Mouse (Mus musculus) adrenal gland, adult 2 months (tissue): Measurements from ENCODE around the gene Gm28053. TPM values are rescaled to one million over a fixed set of nuclear protein-coding genes. Genes with fewer than 3 reads are reported as not detected.

Source experiments
- DNase-seq: peaks from one replicate; pipeline ENCODE4 v3.0.0; 2021
- polyA plus RNA-seq: library from polyadenylated mRNA; depleted of rRNA; stranded (reverse); fragments of >200 nt; gene quantifications from 2 replicates; pipeline ENCODE4 v1.2.3, GENCODE M21; 2012
- total RNA-seq, 2 experiments: library from RNA; stranded (reverse); gene quantifications; 2 replicates each; pipeline ENCODE4 v1.2.3; 2021

Gm28053 gene
- total and polyA plus RNA-seq, 3 experiments = 6.9 to 11.5 TPM; not detected in 1

DNA sequence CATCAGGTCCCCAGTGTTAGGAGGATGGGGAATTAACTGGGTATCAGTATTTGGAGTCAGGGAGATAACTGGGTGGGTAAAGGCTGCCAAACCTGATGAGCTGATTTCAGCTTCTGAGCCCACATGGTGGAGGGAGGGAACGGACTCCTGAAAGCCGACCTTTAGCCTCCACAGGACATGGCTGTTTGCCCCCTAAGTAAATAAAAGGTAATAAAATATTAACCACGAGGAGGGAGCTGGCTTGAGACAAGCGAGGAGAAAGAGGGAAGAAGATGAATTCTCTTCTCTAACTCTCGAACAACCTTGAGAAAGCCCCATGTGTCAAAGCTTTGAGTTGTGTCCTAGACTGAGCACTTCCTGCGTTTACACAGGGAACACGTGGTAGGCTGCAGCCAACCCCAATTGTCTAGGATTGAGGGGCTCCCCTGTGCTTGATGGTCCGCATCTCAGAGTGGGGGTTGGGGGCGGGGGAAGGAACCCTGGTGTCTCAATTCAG is 23.4 kb downstream of the Gm28053 start:
- no peak for DNase-seq

DNA sequence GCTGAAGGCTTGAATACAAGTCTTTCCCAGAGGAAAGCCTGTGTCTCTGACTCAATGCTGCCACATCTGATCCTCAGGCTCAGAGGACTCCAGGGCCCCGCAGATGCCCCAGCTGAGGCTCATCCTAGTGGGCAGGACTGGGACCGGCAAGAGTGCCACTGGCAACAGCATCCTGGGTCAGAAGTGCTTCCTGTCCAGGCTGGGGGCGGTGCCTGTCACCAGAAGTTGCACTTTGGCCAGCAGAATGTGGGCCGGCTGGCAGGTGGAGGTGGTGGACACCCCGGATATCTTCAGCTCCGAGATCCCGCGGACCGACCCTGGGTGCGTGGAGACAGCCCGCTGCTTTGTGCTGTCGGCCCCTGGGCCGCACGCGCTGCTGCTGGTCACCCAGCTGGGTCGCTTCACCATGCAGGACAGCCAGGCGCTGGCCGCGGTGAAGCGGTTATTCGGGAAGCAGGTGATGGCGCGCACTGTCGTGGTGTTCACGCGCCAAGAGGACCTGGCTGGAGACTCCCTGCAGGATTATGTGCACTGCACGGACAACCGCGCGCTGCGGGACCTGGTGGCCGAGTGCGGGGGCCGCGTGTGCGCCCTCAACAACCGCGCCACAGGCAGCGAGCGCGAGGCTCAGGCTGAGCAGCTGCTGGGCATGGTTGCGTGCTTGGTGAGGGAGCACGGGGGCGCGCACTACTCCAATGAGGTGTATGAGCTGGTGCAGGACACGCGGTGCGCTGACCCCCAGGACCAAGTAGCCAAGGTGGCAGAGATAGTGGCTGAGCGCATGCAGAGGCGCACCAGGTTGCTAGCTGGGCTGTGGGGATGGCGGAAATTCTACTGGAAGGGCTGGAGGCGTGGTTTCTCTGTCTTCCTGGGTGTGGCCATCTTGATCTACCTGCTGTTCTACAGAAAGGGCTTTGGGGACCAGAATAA is 24.3 kb downstream of the Gm28053 start:
- DNase-seq = peak; percentile 62

DNA sequence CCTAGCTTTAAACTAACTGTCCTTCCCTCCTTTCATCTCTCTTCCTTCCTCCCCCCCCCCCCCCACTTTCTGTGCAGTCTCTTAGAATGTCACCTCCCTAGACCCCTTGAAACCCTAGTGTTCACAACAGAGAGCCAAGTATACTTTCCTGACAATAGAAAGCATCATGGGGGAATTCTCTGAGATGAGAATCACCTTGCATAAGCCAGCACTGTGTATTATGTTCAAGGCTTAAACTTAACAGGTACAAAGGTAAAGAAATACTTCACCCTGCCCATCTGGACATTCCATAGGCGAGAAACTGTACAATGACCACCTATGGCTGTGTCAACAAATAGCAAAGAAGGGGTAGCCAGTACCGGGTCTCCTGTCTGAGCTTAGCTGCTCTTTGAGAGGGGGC is 27.1 kb downstream of the Gm28053 start:
- no peak for DNase-seq

DNA sequence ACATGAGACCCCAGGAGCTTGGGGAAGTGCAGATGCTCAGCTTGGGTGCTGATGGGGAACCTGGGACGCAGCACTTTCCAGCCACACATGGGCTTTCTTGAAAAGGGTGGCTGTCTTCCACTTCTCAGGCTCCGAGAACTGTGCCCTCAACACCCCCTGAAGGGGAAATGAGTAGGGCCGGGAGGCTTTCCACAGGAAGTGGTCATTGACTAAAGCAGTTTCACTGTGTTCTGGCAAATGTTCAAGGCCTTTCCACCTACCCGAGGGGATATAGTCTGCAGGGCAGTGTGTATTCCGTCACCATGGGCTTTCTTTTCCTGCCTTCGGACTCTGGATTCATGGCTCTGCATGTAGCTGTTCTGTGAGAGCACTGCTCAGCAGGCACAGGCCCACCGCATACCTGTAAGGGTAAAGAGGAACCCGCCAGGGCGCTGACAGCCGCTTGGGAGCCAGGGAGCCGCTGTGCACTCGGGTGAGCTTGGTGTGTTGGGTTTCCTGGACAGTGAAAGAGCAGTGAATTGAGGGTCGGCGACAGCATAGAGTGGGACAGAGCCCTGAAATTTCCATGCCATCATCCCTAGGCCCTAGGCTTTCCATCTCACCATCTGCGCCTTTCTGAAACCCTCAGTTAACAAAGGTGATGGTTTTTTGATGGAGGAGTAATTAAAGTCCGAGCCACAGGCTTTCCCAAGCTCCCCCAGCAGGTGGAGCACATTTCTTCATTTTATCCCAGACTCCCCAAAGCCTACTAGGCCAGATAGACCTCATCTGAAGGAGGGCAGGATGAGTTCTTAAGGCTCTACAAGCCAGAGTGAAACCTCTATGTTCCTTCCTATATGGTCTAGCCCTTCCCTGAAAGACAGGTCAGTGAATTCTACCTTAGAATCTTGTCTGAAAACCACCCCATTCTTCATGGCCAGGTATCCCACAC is 27.8 kb downstream of the Gm28053 start, which contains the start of gene Gimap5:
TSS of gene Gimap5 (plus strand) at position 239 of the 931 bp plus-strand sequence.
- peak; percentile 73 for DNase-seq

DNA sequence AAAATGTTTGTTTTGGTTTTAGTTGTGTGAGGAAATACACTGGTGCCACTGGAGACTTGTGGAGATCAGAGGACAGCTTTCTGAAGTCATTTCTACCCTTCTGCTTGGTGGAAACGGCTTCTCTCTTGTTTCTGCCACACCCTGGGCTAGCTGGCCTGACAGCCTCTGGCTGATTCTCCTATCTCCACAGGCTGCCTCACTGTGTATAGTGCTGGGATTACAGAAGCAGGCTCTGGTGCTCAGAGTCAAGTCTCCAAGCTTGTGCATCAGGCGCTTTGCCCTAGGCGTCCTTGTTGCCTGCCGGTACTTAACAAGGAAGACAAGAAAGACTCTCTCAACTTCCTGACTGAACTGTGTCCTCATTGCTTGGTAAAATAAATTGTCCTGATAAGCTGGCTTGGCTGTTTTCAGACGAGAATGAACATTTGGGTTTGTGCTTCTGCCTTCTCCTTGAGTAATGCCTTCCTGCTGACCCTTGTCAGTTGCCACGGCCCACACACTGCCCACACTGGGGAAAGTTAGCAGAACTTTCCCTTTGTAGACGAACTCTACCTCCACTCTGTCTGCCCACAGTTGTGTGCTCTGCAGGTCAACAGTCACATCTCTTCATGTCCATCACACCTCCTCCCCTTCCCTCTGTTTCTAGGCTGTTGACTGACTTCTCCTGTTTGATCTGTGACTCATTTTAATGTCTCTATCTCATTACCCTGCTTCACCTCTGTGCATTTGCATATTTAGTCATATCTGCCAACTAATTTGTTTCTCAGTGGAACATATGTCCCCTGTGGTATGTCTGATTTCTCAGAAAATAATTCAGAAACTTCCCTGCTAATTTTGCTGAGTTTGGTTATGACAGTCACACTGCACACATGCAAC is 28.9 kb downstream of the Gm28053 start:
- no peak for DNase-seq

DNA sequence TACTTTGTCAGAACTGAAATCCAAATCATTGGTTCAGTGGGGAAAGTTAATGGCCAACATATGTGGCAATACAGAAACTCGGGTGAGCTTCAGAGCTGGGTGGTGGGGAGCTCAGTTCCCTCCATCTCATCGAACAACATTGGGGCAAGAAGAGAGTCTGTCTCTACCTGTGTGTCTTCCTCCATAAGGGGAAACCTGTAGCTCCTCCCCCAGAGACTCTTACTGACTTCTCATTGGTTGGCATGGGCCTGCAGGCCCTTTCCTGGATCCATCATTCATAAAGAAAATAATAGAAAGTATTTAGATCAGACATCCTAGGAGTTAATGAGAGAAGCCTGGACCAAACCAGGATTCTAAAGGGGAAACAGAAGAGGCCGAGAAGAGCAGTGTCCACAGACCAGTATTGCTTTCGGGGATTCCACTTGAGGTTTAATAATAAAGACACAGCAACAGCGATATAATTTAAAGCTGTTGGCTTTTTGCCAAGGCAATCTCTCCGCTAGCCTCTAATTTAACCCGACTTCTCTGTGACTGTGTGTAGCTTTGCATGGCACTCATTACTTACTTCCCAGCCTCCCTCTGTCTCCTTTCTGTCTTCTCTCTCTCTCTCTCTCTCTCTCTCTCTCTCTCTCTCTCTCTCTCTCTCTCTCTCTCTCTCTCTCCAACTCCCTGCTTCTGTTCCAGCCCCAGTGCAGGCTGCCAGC is 45.3 kb downstream of the Gm28053 start:
- no peak for DNase-seq

DNA sequence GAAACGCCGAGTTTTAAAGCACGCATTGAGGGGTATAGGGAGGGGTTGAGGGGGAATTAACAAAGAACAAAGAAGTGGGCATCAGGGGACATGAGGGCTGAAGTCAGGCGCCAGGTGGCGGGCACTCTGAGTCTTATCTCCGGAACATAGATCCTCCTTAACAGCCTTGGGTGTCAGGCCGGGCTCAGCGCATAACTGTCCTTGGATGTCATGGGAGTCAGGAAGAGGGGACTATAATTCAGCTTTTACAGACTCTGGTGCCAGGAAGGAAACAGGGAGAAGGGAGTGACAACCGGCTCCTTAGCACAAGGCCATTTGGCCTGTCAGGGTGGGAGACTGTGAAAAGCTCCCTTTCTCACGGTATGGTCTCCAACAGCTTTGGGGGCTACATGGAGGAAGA is 46.1 kb downstream of the Gm28053 start:
- DNase-seq = no peak

DNA sequence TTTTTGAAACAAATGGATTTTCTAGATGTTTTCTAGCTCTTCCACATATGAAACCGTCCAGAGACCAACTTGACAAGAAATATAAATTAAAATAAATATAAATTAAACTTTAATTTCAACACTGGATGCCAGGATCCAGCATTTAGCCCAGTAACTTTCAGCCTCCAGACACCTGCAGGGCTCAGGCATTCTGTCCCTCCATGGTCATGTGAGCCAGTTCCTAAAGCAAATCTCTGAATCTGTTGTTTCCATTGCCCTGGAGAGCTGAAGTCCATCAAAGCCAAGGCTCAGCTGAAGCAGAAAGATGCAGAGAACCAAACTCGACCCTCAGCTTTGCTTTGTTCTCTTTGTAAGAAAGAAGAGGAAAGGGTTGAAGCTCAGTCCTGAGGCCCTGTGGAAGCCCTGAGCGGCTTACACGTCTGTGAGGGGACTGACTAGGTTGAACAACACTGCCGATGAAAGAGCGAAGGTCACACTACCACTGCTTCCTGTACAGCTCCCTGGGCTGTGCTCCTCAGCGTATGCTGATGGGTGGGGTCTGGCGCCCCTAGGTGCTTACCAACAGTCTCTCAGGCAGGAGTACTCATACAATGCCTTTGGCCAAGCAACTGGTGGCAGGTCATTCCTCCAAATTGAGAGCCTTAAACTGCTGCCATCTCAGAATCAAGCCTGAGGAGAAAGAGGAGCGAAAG is 49.9 kb downstream of the Gm28053 start:
- DNase-seq = no peak

DNA sequence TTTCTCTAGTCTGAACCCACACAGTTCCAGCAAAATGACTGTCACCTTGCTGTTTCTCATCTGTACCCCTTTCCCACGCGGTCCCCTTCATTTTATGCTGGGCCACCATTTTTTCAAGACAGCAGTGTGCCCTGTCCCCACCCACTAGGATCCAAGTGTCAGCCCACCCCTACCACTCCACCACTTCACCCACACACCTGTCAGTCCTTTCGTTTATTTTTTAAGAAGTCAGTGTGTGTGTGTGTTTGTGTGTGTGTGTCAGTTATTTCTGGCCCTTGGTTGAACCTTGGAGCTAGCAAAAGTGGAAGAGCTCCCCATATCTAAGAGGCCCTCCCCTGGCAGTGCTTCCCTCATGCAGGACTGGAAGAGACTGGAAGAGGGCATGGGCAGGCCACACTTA is 50.5 kb downstream of the Gm28053 start:
- DNase-seq = no peak

DNA sequence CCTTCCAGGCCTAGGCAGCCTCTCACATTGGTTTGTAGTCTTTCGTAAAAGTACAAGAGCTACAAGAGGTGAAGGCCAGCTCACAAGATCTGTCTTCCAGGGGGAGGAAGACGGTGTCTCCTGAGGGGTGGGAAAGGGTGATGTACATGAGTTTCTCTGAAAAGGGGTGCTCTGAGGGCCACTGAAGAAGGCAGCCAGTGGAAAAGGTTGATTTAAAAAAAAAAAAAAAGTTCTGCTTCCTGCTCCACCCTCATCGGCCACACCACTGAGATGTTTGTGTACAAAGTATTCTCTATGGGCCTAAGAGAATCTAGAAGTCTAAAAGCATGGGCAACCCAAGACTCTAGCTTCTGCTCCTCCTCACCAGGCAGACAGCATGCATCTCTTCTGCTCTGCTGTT is 52.3 kb downstream of the Gm28053 start, which contains the start of gene Gimap3:
TSS of gene Gimap3 (minus strand) at position 156 of the 400 bp plus-strand sequence.
- DNase-seq = no peak

DNA sequence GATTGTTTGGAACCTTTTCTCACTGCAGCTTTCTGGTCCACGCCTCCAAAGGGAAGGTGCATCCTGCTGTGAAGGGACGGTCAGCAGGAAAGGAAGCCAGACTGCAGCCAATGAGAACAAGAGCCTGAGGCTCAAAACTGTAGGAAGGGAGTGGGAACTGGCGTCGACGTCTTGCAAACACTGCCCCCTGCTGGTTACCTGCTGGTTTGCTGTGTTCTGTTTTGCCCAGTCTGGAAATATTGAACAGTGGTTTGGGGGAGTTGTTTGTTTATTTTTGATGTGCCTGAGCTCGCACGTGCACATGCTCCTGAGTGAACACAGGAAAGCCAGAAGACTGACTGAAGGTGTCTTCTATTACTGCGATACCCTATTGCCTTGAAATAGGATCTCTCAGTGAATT is 53.6 kb downstream of the Gm28053 start:
- DNase-seq = peak; percentile 82

DNA sequence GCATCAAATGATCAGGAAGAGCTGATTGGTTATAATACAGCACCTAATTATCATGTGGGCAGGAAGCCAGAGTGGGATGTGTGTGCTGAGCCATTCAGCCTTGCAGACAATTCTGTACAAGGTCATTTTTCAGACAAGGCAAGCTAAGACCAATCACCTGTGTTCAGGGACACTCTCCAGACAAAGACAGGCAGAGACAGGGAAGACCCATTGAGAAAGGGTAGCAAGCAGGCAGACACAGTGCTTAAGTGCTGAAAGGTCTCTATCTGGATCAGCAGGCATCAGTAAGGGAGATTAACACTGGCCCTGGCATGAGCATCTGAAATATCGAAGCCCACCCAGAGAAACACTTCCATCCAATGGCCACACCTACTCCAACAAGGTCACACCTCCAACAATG is 66.0 kb downstream of the Gm28053 start:
- peak; percentile 39 for DNase-seq

DNA sequence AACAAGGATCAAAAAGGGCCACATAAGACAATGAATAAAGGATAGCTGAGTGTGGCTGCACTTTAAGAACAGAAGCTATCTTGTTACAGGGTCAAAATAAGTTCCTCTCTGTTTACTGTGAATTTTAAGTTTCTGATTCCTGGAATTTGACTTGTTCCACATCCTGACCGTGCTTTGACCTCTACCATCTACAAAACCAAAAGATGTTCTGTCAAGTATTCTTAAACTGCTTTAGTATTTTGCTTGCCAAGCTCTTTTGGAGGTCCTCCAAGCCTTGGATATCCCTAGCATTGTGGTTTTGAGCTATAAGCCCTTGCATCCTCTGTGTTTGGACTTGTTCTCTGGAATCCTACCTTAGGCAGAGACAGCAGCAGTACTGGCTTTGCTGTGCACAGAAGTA is 66.8 kb downstream of the Gm28053 start:
- peak; percentile 51 for DNase-seq

DNA sequence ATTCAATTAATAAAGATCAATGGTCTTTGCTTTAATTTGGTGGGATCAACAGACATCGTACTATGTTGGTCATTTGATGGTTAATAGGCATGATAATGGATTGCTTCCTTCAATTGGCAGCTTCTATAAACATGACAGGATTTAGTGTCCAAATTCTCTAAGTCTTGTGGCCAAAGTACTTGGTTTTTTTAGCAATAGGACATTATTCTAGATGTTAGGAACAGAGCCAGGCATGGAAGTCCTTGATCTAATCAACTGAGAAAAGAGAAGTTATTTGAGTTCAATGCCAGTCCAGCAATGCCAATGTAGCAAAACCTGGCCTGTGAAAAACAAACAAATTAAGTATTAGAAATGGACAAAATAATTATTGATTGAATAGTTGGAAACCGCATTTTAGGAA is 67.2 kb downstream of the Gm28053 start:
- peak; percentile 33 for DNase-seq

DNA sequence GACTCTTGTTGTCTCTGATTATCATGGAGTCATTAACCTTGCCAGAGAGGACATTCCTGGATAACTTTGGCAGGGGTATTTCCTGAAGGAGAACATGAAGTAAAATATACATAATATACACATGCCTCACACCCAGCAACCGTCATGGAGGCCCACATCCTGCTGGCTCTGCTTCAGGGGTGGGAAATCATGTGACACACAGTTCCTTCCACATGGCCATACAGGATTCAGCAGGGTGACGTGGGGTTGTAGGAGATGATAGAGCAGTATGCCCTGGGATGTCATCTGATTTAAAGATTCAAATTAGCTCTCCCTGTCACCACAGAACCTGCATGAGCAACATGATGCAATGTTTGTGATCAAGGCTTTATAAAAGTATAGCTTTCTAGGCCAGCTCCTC is 69.5 kb downstream of the Gm28053 start:
- DNase-seq = no peak

DNA sequence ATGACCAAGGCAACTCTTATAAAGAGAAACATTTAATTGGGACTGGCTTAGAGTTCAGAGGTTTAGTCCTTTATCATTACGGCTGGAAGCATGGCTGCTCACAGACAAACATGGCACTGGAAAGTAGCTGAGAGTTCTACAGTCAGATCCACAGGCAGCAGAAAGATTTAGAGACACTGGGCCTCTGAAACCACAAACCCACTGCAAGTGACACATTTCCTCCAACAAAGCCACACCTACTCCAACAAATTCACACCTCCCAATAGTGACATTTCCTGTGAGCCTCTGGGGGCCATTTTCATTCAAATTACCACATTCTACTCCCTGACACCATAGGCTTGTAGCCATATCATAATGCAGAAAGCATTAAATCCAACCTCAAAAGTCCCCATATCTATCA is 83.5 kb downstream of the Gm28053 start:
- DNase-seq = no peak
